Mouse (Mus musculus): ENCODE measurements around the gene Phldb1. TPM values are rescaled to one million over a fixed set of nuclear protein-coding genes. Genes with fewer than 3 reads are reported as not detected.
A peak's percentile ranks its signal among the peaks of the same experiment; 100 is the strongest.

The Phldb1 gene
- polyA plus RNA-seq, 1 experiment = 37.6 TPM

GRCm38 (mm10) chr9:44721154-44721876 is 13.7 kb downstream of the Phldb1 start:
- H3K36me3 ChIP-seq (ENCODE audit: control insufficient read depth, insufficient read depth, low read length) = no peaks in the 10 kb centered on the region
- 3% methylated on average over 40 of the region's 40 CpGs for WGBS
- peak; percentile 95 for DNase-seq
- no peaks in the 10 kb centered on the region for H3K27me3 ChIP-seq (replicated peaks; ENCODE audit: control insufficient read depth, insufficient read depth, low read length)
- peak overlapping the region; percentile 11; the same call in 1 of the 2 replicates for H3K27ac ChIP-seq (ENCODE audit: insufficient read depth, low read depth, low read length)
- peak overlapping the region; percentile 40 for H3K4me3 ChIP-seq (ENCODE audit: insufficient read depth, low read depth, low read length)
- TF ChIP-seq POLR2A (IDR thresholded peaks at IDR 0.05; ENCODE audit: low read depth, low read length) (no peak), CTCF (conservative IDR thresholded peaks at IDR 0.05; ENCODE audit: insufficient read depth, insufficient read length, low read depth, low read length) (0 out of 2 replicates have a peak, but pooled peaks have one; percentile 6)
- H3K4me1 ChIP-seq (ENCODE audit: control insufficient read depth, insufficient read depth, low read length) = peaks cover 24% of the 10 kb centered on the region

GRCm38 (mm10) chr9:44720358-44721153 is 14.4 kb downstream of the Phldb1 start:
- H3K27me3 ChIP-seq (replicated peaks; ENCODE audit: control insufficient read depth, insufficient read depth, low read length) = no peaks in the 10 kb centered on the region
- DNase-seq = no peak
- H3K36me3 ChIP-seq (ENCODE audit: control insufficient read depth, insufficient read depth, low read length) = no peaks in the 10 kb centered on the region
- no peak for TF ChIP-seq CTCF (conservative IDR thresholded peaks at IDR 0.05; ENCODE audit: insufficient read depth, insufficient read length, low read depth, low read length)
- TF ChIP-seq POLR2A (IDR thresholded peaks at IDR 0.05; ENCODE audit: low read depth, low read length) = no peak
- peak overlapping the region; percentile 40 for H3K4me3 ChIP-seq (ENCODE audit: insufficient read depth, low read depth, low read length)
- 19% methylated on average over 9 of the region's 9 CpGs for WGBS
- peaks cover 24% of the 10 kb centered on the region for H3K4me1 ChIP-seq (ENCODE audit: control insufficient read depth, insufficient read depth, low read length)
- no peak overlapping the region for H3K27ac ChIP-seq (ENCODE audit: insufficient read depth, low read depth, low read length)

DNA sequence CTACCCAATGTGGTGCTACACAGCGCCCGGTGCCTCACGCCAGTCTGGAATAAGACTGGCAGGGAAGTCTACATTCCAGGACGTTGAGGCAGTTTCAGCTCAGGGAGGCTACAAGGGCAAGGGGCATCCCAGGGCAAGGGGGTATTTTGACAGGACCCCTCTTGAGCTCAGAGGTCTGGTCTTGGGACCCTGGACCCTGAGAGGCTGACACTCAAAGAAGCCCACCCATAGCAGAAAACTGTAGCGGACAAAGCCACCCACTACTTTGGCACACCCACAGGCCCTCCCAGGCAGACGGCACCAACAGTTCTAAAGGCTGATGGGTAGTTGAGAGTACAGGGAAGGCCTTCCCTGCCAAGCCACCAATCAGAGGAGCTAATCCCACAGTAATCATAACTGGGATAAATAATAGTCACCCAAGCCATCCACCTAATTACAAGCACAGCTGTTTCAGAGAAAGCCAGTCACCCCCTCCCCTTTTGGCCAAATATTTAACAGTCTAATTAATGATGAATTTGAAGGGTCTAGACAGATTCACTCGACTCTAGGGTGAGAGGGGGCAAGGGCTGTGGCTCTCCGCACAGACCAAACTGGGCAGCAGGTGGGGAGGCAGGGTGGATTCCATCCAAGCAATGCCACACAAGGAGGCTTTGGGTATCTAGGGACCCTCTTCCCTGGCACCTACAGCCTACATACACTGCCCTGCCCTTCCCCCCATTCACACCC is 15.2 kb downstream of the Phldb1 start:
- Histone ChIP-seq H3K4me3 (ENCODE audit: insufficient read depth, low read depth, low read length) (no peak overlapping the region), H3K27ac (ENCODE audit: insufficient read depth, low read depth, low read length) (no peak overlapping the region)

DNA sequence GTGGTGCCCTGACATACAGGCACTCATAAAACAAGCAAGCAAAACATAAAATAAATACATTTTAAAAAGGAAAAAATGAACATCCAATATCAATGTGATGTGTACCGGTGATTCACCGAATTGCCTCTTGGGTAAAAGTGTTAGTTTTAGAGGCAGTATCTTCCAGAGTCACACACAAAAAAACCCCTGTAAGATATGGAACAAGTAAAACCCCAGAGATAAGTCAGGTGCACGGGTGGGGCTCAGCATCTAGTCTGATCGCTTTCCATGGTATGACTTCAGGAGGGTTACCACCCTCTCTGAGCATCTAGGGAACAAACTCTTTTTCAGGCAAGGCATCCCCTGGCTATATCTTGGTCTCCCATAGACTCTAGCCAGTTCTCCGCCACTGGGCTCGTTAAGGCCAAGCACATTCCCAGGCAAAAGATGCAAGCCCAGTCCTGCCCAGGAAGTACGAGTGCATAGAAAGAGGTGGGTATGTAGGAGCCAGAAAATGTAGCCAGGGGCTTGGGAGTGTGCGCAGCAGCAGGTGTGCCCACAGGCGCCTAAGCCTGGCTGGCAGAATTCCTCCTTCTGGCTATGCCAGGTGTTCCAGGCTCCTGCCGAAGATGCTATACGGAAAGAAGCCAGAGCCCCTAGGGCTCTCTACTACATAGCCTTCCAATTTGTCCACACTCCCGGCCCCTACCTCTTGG is 15.9 kb downstream of the Phldb1 start:
- TF ChIP-seq CTCF (conservative IDR thresholded peaks at IDR 0.05; ENCODE audit: insufficient read depth, insufficient read length, low read depth, low read length) (no peak), POLR2A (IDR thresholded peaks at IDR 0.05; ENCODE audit: low read depth, low read length) (no peak)
- H3K4me3 ChIP-seq (ENCODE audit: insufficient read depth, low read depth, low read length) = no peak overlapping the region
- H3K27ac ChIP-seq (ENCODE audit: insufficient read depth, low read depth, low read length) = no peak overlapping the region
- 87% methylated on average over 12 of the region's 12 CpGs for WGBS
- H3K27me3 ChIP-seq (replicated peaks; ENCODE audit: control insufficient read depth, insufficient read depth, low read length) = no peaks in the 10 kb centered on the region
- H3K4me1 ChIP-seq (ENCODE audit: control insufficient read depth, insufficient read depth, low read length) = peaks cover 24% of the 10 kb centered on the region
- H3K36me3 ChIP-seq (ENCODE audit: control insufficient read depth, insufficient read depth, low read length) = no peaks in the 10 kb centered on the region
- no peak for DNase-seq

More for the DNA sequence above, 15.2 kb downstream of the Phldb1 start:
- Histone ChIP-seq H3K36me3 (ENCODE audit: control insufficient read depth, insufficient read depth, low read length) (no peaks in the 10 kb centered on the region), H3K4me1 (ENCODE audit: control insufficient read depth, insufficient read depth, low read length) (peaks cover 24% of the 10 kb centered on the region), H3K27me3 (replicated peaks; ENCODE audit: control insufficient read depth, insufficient read depth, low read length) (no peaks in the 10 kb centered on the region)
- WGBS = 72% methylated on average over 8 of the region's 8 CpGs
- DNase-seq = no peak
- TF ChIP-seq CTCF (conservative IDR thresholded peaks at IDR 0.05; ENCODE audit: insufficient read depth, insufficient read length, low read depth, low read length) (no peak), POLR2A (IDR thresholded peaks at IDR 0.05; ENCODE audit: low read depth, low read length) (no peak)

- WGBS = 47% methylated on average over 10 of the region's 10 CpGs
These were observed 17.2 kb downstream of the Phldb1 start for GRCm38 (mm10) chr9:44717822-44718242.

DNA sequence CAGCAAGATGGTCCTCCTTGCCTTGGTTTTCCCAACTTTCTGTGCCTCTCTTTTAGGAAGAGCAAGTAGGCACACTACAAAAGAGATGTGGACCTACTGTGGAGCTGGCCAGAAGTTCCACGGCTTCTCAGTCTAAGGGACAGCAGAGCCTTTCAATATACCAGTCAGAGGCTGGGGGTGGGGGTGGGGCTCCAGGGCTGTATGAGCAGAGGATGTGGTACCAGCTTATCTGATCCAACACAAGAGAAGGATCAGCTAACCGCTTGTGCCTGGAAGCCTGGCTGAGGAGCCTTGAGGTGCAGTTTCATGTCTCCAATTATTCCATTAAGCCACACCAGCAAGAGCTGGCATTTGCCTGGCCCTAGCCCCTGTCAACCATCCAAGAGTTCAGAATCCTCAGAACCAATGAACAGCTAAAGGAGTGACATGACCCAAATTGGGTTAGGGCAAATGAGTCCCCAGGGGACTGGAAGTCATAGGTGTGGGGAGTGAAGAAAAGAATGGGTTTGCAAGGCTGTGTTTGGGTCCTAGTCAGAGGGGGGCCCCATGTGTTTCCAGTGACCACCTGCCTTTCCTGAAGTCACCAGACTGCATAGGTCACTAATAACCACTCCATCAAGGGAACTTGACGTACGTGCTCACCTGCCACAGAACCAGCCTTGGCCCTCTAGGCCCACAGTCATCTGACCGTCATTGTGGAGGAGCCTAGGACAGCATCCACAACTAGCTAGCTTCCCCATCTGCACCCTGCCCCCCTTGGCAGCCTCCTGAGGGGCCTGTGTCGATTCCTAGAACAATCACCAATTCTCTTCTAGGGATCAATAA is 17.8 kb downstream of the Phldb1 start:
- H3K36me3 ChIP-seq (ENCODE audit: control insufficient read depth, insufficient read depth, low read length) = no peaks in the 10 kb centered on the region
- no peaks in the 10 kb centered on the region for H3K27me3 ChIP-seq (replicated peaks; ENCODE audit: control insufficient read depth, insufficient read depth, low read length)
- H3K4me3 ChIP-seq (ENCODE audit: insufficient read depth, low read depth, low read length) = no peak overlapping the region
- H3K4me1 ChIP-seq (ENCODE audit: control insufficient read depth, insufficient read depth, low read length) = peaks cover 24% of the 10 kb centered on the region
- 69% methylated on average over 6 of the region's 6 CpGs for WGBS
- H3K27ac ChIP-seq (ENCODE audit: insufficient read depth, low read depth, low read length) = no peak overlapping the region
- TF ChIP-seq POLR2A (IDR thresholded peaks at IDR 0.05; ENCODE audit: low read depth, low read length) (no peak), CTCF (conservative IDR thresholded peaks at IDR 0.05; ENCODE audit: insufficient read depth, insufficient read length, low read depth, low read length) (no peak)
- peak; percentile 33 for DNase-seq

More at GRCm38 (mm10) chr9:44717822-44718242, 17.2 kb downstream of the Phldb1 start:
- H3K27ac ChIP-seq (ENCODE audit: insufficient read depth, low read depth, low read length) = no peak overlapping the region
- H3K36me3 ChIP-seq (ENCODE audit: control insufficient read depth, insufficient read depth, low read length) = no peaks in the 10 kb centered on the region
- DNase-seq = peak; percentile 95
- H3K4me3 ChIP-seq (ENCODE audit: insufficient read depth, low read depth, low read length) = no peak overlapping the region
- H3K4me1 ChIP-seq (ENCODE audit: control insufficient read depth, insufficient read depth, low read length) = peaks cover 24% of the 10 kb centered on the region
- no peak for TF ChIP-seq CTCF (conservative IDR thresholded peaks at IDR 0.05; ENCODE audit: insufficient read depth, insufficient read length, low read depth, low read length)
- TF ChIP-seq POLR2A (IDR thresholded peaks at IDR 0.05; ENCODE audit: low read depth, low read length) = no peak
- H3K27me3 ChIP-seq (replicated peaks; ENCODE audit: control insufficient read depth, insufficient read depth, low read length) = no peaks in the 10 kb centered on the region

All from kidney, adult 2 months (tissue).